Mouse (Mus musculus): ENCODE measurements around the gene Mmp17.

DNA sequence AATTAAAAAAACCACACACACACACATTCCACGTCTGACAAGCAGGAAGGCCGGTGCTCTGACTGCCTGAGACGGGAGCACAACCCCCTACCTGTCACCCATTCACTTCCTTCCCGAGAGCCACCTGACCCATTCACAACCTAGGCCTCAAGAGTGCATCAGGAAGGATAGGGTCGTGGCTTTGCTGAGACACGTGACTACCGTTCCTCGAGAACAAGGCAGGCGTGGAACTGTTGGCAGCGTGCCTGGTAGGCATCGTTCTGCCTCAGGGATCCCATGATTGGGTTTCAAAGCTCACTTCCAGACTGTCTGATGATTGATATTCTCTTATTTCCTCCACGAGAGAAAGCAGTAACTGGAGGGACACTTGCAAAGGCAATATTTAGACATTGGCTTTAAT, 5.8 kb upstream of the Mmp17 start:
- TF ChIP-seq POLR2A (IDR thresholded peaks at IDR 0.05; ENCODE audit: low read depth, low read length), result no peak
- no peak for TF ChIP-seq CTCF (IDR thresholded peaks at IDR 0.05; ENCODE audit: extremely low read depth, insufficient read length, insufficient replicate concordance, low read depth, low read length)

All from small intestine, adult 2 months (tissue).